Mouse (Mus musculus) testis, adult 2 months (tissue): ENCODE results near the gene Adgrg4.

Experiments used
- CTCF ChIP-seq: fragments of 200-500 bp; IDR thresholded peaks from 2 replicates; pipeline ENCODE4 v1.5.1; 2012; ENCODE audit warnings: low read depth, mild to moderate bottlenecking, inconsistent platforms, low read length, moderate library complexity; ENCODE audit not compliant: control insufficient read depth, insufficient read depth, insufficient replicate concordance
- POLR2A ChIP-seq: fragments of 200-500 bp; IDR thresholded peaks from 2 replicates; pipeline ENCODE4 v1.6.1; 2012; ENCODE audit warnings: low read depth, mild to moderate bottlenecking, inconsistent platforms, low read length, moderate library complexity; ENCODE audit not compliant: control insufficient read depth

- TF ChIP-seq CTCF (no peak), POLR2A (no peak)
Measured at GRCm38 (mm10) chrX:56835842-56836241, 34.1 kb upstream of the Adgrg4 start.
